Mouse (Mus musculus): ENCODE data around the gene Slc5a6.

DNA sequence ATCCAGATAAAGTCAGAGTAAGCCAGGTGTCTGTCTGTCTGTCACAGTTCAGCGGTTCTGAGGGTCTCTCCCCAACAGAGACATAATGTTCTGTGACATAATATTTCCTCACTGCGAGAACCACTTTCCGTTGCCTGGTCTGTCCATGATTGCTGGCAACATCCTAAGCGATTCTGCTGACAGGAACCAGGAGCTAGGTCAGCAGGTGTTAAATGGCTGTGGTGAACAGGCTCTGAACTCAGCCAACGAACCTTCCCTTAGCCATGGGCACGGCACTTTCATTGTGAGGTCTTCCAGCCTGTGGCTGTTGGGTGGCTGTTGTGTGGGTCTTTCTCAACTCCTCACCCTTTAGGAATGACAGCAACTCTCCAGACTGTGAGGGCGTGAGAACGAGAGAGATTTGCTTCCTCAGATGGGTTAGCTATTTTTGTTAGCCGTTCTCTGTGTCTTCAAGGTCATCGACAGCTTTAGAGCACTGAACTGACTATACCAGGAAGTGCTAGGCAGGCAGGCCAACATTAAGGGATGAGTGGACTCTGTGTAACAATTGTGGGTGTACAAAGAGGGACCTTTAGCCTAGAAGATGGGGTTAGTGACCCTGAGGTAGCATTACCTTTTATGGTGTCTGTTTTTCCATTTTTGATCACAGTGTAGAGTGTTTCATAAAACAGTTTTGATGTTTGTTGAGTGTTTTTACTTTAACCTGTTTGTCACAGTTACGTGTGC is 53.7 kb downstream of the Slc5a6 start:
- TF ChIP-seq CTCF (conservative IDR thresholded peaks at IDR 0.05 in 1 of 2, IDR thresholded peaks at IDR 0.05 in 1 of 2; ENCODE audit: low read depth in 2 of 2, low read length in 2 of 2) = no peak
- TF ChIP-seq POLR2A (IDR thresholded peaks at IDR 0.05; ENCODE audit: low read depth, low read length) = no peak
- no peak for TF ChIP-seq KAT2A (IDR thresholded peaks at IDR 0.05; ENCODE audit: insufficient replicate concordance, low read length)
- no peak for TF ChIP-seq MAFK (IDR thresholded peaks at IDR 0.05; ENCODE audit: insufficient replicate concordance, low read length)
- no peak for TF ChIP-seq SMC3 (IDR thresholded peaks at IDR 0.05; ENCODE audit: low read depth, low read length)
- TF ChIP-seq CHD2 (IDR thresholded peaks at IDR 0.05; ENCODE audit: low read length) = no peak
- no peak for TF ChIP-seq HCFC1 (IDR thresholded peaks at IDR 0.05; ENCODE audit: low read depth, low read length)
- TF ChIP-seq USF2 (conservative IDR thresholded peaks at IDR 0.05; ENCODE audit: low read depth, low read length) = no peak
- no peak for TF ChIP-seq ZMIZ1 (IDR thresholded peaks at IDR 0.05; ENCODE audit: low read depth, low read length)
- no peak for TF ChIP-seq RCOR1 (conservative IDR thresholded peaks at IDR 0.05; ENCODE audit: low read depth, low read length)
- no peak for TF ChIP-seq MEF2A (IDR thresholded peaks at IDR 0.05; ENCODE audit: borderline replicate concordance, low read depth, low read length)

Measured in CH12.LX (cell line).